Mouse (Mus musculus): Measurements from ENCODE around the gene Ppib. TPM values are rescaled to one million over a fixed set of nuclear protein-coding genes. Genes with fewer than 3 reads are reported as not detected.

The Ppib gene
- polyA plus RNA-seq, 1 experiment from 2014 or later = 515 TPM

GRCm38 (mm10) chr9:66102668-66103067 lies 42.6 kb downstream of the Ppib start:
- Histone ChIP-seq H3K27ac (ENCODE audit: low read depth, low read length) (no peak overlapping the region), H3K36me3 (ENCODE audit: control insufficient read depth, insufficient read depth, low read length) (peaks cover 11% of the 10 kb centered on the region), H3K9ac (ENCODE audit: low read depth, low read length) (no peak overlapping the region), H3K4me2 (replicated peaks; ENCODE audit: low read depth, low read length) (no peak overlapping the region), H3K4me1 (replicated peaks; ENCODE audit: control insufficient read depth, insufficient read depth, low read length) (no peaks in the 10 kb centered on the region), H3K4me3 (ENCODE audit: low read depth, low read length) (no peak overlapping the region), H3K9me3 (ENCODE audit: control insufficient read depth, low read length) (no peaks in the 10 kb centered on the region), H3K27me3 (ENCODE audit: control insufficient read depth, insufficient read depth, low read length) (no peaks in the 10 kb centered on the region)
- DNase-seq (ENCODE audit: low spot score) = no peak
- 97% methylated on average over 6 of the region's 6 CpGs for WGBS
- no peak for ATAC-seq (ENCODE audit: low FRiP score)

GRCm38 (mm10) chr9:66104601-66105000 lies 44.6 kb downstream of the Ppib start:
- H3K36me3 ChIP-seq (ENCODE audit: control insufficient read depth, insufficient read depth, low read length) = peaks cover 11% of the 10 kb centered on the region
- no peak overlapping the region for H3K27ac ChIP-seq (ENCODE audit: low read depth, low read length)
- no peak overlapping the region for H3K4me3 ChIP-seq (ENCODE audit: low read depth, low read length)
- ATAC-seq (ENCODE audit: low FRiP score) (no peak), DNase-seq (ENCODE audit: low spot score) (no peak)
- H3K9me3 ChIP-seq (ENCODE audit: control insufficient read depth, low read length) = no peaks in the 10 kb centered on the region
- no peak overlapping the region for H3K4me2 ChIP-seq (replicated peaks; ENCODE audit: low read depth, low read length)
- H3K27me3 ChIP-seq (ENCODE audit: control insufficient read depth, insufficient read depth, low read length) = no peaks in the 10 kb centered on the region
- 94% methylated on average over 4 of the region's 4 CpGs for WGBS
- no peak overlapping the region for H3K9ac ChIP-seq (ENCODE audit: low read depth, low read length)
- no peaks in the 10 kb centered on the region for H3K4me1 ChIP-seq (replicated peaks; ENCODE audit: control insufficient read depth, insufficient read depth, low read length)

- Histone ChIP-seq H3K4me2 (replicated peaks; ENCODE audit: low read depth, low read length) (no peak overlapping the region), H3K27me3 (ENCODE audit: control insufficient read depth, insufficient read depth, low read length) (no peaks in the 10 kb centered on the region), H3K27ac (ENCODE audit: low read depth, low read length) (no peak overlapping the region), H3K9ac (ENCODE audit: low read depth, low read length) (no peak overlapping the region), H3K36me3 (ENCODE audit: control insufficient read depth, insufficient read depth, low read length) (peaks cover 11% of the 10 kb centered on the region), H3K9me3 (ENCODE audit: control insufficient read depth, low read length) (no peaks in the 10 kb centered on the region), H3K4me1 (replicated peaks; ENCODE audit: control insufficient read depth, insufficient read depth, low read length) (no peaks in the 10 kb centered on the region), H3K4me3 (ENCODE audit: low read depth, low read length) (no peak overlapping the region)
- 90% methylated on average over 8 of the region's 8 CpGs for WGBS
- DNase-seq (ENCODE audit: low spot score) (no peak), ATAC-seq (ENCODE audit: low FRiP score) (no peak)
Measured at GRCm38 (mm10) chr9:66105168-66105567, 45.1 kb downstream of the Ppib start.

- Histone ChIP-seq H3K4me1 (replicated peaks; ENCODE audit: control insufficient read depth, insufficient read depth, low read length) (no peaks in the 10 kb centered on the region), H3K9me3 (ENCODE audit: control insufficient read depth, low read length) (no peaks in the 10 kb centered on the region), H3K9ac (ENCODE audit: low read depth, low read length) (no peak overlapping the region), H3K36me3 (ENCODE audit: control insufficient read depth, insufficient read depth, low read length) (peaks cover 13% of the 10 kb centered on the region), H3K27ac (ENCODE audit: low read depth, low read length) (no peak overlapping the region), H3K4me3 (ENCODE audit: low read depth, low read length) (no peak overlapping the region), H3K27me3 (ENCODE audit: control insufficient read depth, insufficient read depth, low read length) (no peaks in the 10 kb centered on the region), H3K4me2 (replicated peaks; ENCODE audit: low read depth, low read length) (no peak overlapping the region)
- 100% methylated on average over 1 of the region's 1 CpGs for WGBS
- DNase-seq (ENCODE audit: low spot score) (no peak), ATAC-seq (ENCODE audit: low FRiP score) (no peak)
Measured at GRCm38 (mm10) chr9:66109574-66109973, 49.6 kb downstream of the Ppib start.

- no peak overlapping the region for H3K9ac ChIP-seq (ENCODE audit: low read depth, low read length)
- H3K4me3 ChIP-seq (ENCODE audit: low read depth, low read length) = no peak overlapping the region
- 66% methylated on average over 8 of the region's 8 CpGs for WGBS
- DNase-seq (ENCODE audit: low spot score) (no peak), ATAC-seq (ENCODE audit: low FRiP score) (no peak)
- no peaks in the 10 kb centered on the region for H3K4me1 ChIP-seq (replicated peaks; ENCODE audit: control insufficient read depth, insufficient read depth, low read length)
- H3K4me2 ChIP-seq (replicated peaks; ENCODE audit: low read depth, low read length) = no peak overlapping the region
- no peaks in the 10 kb centered on the region for H3K27me3 ChIP-seq (ENCODE audit: control insufficient read depth, insufficient read depth, low read length)
- H3K27ac ChIP-seq (ENCODE audit: low read depth, low read length) = 0 out of 2 replicates have a peak overlapping the region, but pooled peaks have one; percentile 25
- peaks cover 13% of the 10 kb centered on the region for H3K36me3 ChIP-seq (ENCODE audit: control insufficient read depth, insufficient read depth, low read length)
- no peaks in the 10 kb centered on the region for H3K9me3 ChIP-seq (ENCODE audit: control insufficient read depth, low read length)
Measured at GRCm38 (mm10) chr9:66110126-66110525, 50.1 kb downstream of the Ppib start.

DNA sequence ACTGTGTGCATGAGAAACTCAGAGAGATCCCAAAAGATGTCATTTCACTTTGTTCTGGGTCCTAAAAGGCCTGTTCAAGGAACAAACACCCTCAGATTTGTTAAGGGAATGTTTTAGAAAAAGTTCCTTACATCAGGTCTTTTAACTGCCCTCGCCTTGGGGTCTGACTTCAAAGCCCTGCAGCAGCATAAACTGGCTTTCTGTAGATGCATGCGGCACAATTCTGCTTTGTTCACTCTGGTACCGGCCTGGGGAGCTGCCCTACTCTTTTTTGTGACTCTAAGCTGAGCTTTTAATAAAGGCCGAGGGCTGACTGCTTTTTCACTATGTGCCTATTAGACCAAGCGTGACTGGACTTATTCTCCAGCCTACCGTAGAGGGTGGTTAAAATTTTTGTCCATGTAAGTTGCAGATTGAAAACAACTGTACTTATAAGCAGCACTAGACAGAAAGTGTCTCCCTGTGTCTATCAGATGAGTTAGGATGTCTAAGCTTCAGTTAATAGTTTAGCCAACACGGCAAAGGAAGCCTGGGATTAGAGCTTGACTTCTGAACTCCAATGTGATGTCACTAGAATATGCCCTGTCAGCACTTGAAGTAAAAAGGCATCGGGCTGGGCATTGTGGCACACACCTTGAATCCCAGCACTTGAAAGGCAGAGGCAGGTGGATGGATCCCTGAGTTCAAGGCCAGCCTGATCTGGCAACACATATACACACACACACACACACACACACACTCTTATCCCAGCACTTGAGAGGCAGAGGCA lies 50.8 kb downstream of the Ppib start:
- 56% methylated on average over 8 of the region's 8 CpGs for WGBS
- H3K36me3 ChIP-seq (ENCODE audit: control insufficient read depth, insufficient read depth, low read length) = peaks cover 8% of the 10 kb centered on the region
- DNase-seq (ENCODE audit: low spot score) (no peak), ATAC-seq (ENCODE audit: low FRiP score) (no peak)
- no peaks in the 10 kb centered on the region for H3K9me3 ChIP-seq (ENCODE audit: control insufficient read depth, low read length)
- H3K4me2 ChIP-seq (replicated peaks; ENCODE audit: low read depth, low read length) = no peak overlapping the region
- no peaks in the 10 kb centered on the region for H3K4me1 ChIP-seq (replicated peaks; ENCODE audit: control insufficient read depth, insufficient read depth, low read length)
- no peaks in the 10 kb centered on the region for H3K27me3 ChIP-seq (ENCODE audit: control insufficient read depth, insufficient read depth, low read length)
- no peak overlapping the region for H3K4me3 ChIP-seq (ENCODE audit: low read depth, low read length)
- 0 out of 2 replicates have a peak overlapping the region, but pooled peaks have one; percentile 18 for H3K27ac ChIP-seq (ENCODE audit: low read depth, low read length)
- no peak overlapping the region for H3K9ac ChIP-seq (ENCODE audit: low read depth, low read length)

DNA sequence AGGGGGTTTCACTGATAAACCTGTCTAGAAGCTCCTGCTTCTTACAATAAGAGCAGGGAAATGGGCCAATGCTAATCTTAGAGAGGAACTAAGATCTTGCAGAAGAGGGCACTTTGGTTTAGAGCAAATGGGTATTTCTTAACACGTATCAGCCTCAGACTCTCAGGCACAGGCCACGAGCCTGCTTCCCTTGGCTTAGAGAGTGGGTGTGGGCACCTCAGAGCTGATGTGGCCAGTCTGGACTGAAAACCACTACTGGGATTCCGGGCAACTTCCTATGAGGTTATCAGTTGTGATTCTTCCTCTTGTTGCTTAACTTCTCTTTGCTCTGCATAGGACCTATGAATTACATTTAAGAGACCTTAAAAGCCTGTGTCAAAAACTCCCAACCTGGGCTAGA lies 54.3 kb downstream of the Ppib start:
- DNase-seq (ENCODE audit: low spot score) (no peak), ATAC-seq (ENCODE audit: low FRiP score) (no peak)
- Histone ChIP-seq H3K9ac (ENCODE audit: low read depth, low read length) (no peak overlapping the region), H3K36me3 (ENCODE audit: control insufficient read depth, insufficient read depth, low read length) (peaks cover 5% of the 10 kb centered on the region; the same call in 1 of the 2 replicates), H3K9me3 (ENCODE audit: control insufficient read depth, low read length) (no peaks in the 10 kb centered on the region), H3K4me1 (replicated peaks; ENCODE audit: control insufficient read depth, insufficient read depth, low read length) (no peaks in the 10 kb centered on the region), H3K27me3 (ENCODE audit: control insufficient read depth, insufficient read depth, low read length) (no peaks in the 10 kb centered on the region), H3K4me3 (ENCODE audit: low read depth, low read length) (no peak overlapping the region), H3K4me2 (replicated peaks; ENCODE audit: low read depth, low read length) (no peak overlapping the region), H3K27ac (ENCODE audit: low read depth, low read length) (no peak overlapping the region)
- 97% methylated on average over 3 of the region's 3 CpGs for WGBS

Other genes starting within 250 kb of the Ppib start
- 9.2 and 12.5 TPM in 2 replicates for gene Zfp609, start 232.7 kb upstream of the Ppib start, polyA plus RNA-seq (2014; fragmentation: Nextera tagmentation; extraction: Ambion mirVana)
- gene Pclaf, start 170.0 kb upstream of the Ppib start, polyA plus RNA-seq (2014; fragmentation: Nextera tagmentation; extraction: Ambion mirVana) = 176 and 188 TPM in 2 replicates
- 35.8 and 40.7 TPM in 2 replicates for gene Trip4, start 151.4 kb upstream of the Ppib start, polyA plus RNA-seq (2014; fragmentation: Nextera tagmentation; extraction: Ambion mirVana)
- gene Csnk1g1, start 151.3 kb upstream of the Ppib start, polyA plus RNA-seq (2014; fragmentation: Nextera tagmentation; extraction: Ambion mirVana) = 22.3 and 26.0 TPM in 2 replicates
- gene Snx22, start 9.5 kb downstream of the Ppib start, polyA plus RNA-seq (2014; fragmentation: Nextera tagmentation; extraction: Ambion mirVana) = 2.7 and 2.9 TPM in 2 replicates
- gene Snx1, start 66.4 kb downstream of the Ppib start, polyA plus RNA-seq (2014; fragmentation: Nextera tagmentation; extraction: Ambion mirVana) = 127 and 140 TPM in 2 replicates
- 144 and 146 TPM in 2 replicates for gene Ciao2a, start 66.4 kb downstream of the Ppib start, polyA plus RNA-seq (2014; fragmentation: Nextera tagmentation; extraction: Ambion mirVana)
- gene Dapk2, start 98.0 kb downstream of the Ppib start, polyA plus RNA-seq (2014; fragmentation: Nextera tagmentation; extraction: Ambion mirVana) = 2.7 and 4.4 TPM in 2 replicates